Mouse (Mus musculus): Measurements from ENCODE around the gene Wee2.

Wee2 gene

DNA sequence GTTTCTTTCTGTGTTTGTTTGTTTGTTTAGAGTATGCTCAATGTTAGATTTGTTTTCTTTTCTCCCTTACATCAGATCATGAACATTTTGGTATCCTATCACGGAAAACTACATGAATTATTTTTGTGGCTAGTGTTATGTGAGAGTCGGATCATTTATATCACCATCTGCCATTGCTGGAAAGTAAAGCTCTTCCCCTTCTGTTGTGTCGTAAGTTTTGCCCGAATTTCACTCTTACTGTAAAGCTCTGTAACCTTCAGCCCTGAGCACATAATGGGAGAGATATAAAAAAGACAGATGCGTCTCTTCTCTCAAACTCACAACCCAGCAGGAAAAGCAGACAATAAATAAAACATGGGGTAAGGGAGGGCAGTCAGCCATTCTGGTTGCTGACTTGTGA lies at the start of gene Wee2:
TSS of gene Wee2 (plus strand) at position 153 of the 400 bp plus-strand sequence.
- no peak for DNase-seq (ENCODE audit: low spot score in 2 of 2)

DNA sequence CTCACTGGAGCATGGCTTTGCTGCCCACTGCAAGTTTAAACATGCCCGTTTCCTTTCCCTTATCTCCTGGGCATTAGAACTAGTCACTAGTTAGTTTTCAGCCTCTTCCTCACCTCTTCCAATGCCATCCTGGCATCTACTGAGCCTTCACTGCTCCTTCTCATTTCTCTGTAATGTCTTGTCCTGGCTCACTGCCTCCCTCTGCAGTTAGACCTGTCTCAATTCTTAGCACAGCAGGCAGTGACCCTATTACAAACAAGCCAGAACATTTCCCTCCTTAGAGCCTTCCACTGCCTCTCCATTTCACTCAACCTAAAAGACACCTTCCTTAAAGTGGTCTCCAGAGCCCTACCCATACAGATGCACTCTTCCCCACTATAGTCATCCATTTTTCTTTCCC lies 47.9 kb upstream of the Wee2 start:
- DNase-seq (ENCODE audit: low spot score in 2 of 2) = no peak

DNA sequence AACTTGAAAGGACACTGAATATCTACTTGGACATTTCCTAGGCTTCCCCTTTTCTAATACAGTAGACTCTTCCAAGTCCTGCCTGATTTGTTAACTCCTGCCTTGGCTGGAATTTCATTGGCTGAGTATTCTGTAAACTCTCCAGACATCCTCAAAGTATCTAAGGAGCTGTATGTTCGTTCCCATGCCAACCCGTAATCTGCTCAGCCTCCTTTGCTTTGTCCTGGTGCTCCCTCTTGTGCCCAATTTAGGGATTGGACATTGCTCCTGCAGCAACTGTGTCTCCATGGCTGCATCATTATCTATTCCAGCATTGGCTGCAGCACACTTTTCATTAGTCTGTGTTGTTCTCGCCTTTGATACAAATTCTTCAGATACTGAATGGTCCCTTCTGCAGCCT lies 45.7 kb upstream of the Wee2 start:
- DNase-seq (ENCODE audit: low spot score in 2 of 2) = peak; percentile 81 to 83

DNA sequence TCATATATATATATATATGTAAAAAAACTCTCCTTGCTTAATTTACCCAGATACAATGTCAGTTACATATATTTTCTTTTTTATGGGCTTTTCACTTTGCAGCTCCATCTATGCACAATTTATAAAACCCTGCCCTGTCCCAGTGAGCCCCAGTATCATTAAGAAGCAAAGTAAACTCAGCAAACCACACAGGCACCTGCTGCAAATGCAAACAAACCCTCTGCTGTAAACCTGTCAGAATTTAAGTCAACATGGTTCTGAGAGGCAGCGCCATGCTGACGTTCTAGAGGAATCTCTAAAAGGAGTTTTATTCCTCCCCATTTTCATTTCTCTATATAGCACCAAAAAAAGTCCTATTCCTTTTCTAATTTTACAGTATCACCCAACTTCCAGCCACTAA lies 36.9 kb upstream of the Wee2 start:
- DNase-seq (ENCODE audit: low spot score in 2 of 2) = no peak

DNA sequence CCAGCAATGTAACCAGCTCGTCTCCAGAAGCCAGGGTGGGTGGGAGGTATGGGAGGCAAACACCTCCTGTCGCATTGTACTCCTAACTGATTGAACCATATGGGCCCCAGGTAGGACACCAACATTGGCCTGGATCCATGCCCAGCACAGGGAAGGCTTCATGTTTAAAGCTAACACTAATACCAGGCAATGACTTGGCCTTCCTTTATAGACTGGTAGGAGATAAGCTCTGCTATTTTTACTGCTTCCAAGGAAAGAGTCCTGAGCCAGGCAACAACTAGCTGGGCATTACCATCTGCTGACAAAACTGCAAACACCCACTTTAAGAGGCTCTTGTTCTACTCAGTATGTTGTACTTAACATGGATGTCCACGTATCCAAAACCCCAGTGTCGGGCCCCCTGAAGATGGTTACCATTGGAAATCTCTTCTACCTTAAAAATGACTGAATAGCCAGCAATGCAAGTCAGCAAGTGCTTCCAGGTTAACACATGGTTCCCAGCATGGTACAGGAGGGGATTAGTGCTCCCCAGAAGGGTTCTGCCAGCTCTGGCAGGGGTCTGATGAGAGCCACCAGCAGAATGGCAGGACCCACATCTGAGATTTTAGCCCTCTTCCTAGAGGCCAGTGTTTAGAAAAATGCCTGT lies 35.1 kb upstream of the Wee2 start:
- DNase-seq (ENCODE audit: low spot score in 2 of 2) = no peak

DNA sequence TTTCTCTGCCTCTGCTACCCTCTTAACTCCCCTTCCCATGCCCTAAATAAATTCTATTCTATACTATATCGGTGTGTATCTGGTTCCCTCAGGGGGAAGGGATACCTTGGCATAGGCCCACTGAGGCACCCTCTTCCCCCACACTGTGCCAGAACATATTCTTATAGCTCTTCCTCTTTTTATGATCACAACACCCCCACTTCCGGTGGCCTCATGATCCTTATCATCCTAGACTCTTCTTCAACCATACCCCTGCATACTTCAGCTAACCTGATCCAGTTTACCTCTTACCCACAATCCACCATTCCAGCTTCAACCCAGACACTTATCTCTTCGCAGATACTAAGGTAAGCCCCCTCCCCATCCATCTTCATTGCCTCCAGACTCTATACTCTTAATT lies 27.8 kb upstream of the Wee2 start:
- DNase-seq (ENCODE audit: low spot score in 2 of 2) = no peak

DNA sequence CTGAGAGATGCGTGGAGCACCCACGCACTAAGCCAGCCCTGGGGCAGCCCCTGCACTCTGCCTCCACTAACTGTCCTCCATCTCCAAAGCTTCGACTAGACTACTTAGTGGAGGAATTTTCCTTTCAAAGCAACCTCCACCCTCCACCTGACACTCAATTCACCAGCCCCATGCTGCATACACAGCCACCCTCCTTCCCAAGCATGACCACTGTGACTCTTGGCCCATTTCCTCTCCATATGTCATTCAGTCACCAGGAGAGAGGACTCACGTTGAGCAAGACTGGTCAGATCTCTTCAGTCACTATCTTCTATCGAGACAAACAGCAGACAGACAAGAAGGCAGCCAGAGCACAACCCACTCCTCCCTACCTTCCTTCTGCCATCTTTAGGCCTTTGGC lies 25.8 kb upstream of the Wee2 start:
- no peak for DNase-seq (ENCODE audit: low spot score in 2 of 2)

DNA sequence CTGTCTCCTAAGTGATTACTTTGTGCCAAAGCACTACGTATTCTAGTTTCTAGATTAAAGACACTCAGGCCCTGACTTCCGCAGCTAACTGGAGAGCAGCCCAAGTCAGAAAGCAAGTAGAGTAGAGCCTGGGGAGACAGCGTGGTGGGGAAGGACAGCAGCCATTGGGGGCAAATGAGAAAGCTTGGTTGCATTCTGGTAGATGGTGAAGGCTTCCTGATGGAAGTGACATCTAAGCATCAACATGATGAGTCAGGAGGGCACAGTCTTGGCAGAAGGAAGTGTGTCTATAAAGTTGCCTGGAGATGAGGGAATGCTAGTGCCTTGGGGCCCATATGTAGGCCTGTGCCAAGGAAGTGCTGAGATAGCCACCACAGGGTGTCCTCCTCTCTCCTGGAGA lies 25.3 kb upstream of the Wee2 start:
- no peak for DNase-seq (ENCODE audit: low spot score in 2 of 2)

DNA sequence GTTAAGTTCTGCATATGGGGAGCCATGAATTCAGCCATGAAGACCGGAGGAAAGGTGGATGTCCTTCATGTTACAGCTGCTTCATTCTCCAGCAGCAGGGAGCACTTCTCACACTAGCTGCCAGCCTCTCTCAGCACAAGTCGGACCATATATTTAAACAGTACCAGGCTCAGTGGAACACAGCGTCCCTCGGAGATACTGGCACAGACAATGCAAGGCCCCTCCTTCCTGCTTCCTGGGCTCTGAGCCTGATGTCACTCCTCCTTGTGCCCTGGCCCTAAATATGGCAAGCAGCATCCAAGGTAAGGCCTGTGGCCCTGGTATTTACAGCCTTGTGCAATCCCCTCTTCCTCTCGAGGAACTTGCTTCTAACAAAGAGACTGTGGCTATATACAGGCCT lies 23.1 kb upstream of the Wee2 start:
- DNase-seq (ENCODE audit: low spot score in 2 of 2) = no peak

DNA sequence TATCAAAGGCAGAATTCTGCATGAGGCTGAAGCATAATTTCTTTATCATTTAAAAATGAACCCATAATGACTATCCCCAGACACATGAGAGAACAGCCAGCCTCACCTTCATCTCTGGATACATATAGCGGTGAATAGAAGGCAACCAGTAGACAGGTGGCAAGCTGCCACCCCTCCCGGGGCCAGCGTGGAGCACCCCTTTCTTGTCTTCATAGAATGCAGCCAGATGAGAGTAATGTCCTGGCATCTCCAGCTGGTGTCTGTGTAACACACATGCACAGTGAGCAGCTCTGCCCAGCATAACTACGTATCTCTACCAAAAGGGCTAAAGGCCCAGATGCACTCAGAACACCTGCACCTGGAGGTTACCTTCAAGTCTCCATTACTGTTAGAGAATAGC lies 20.5 kb upstream of the Wee2 start:
- DNase-seq (ENCODE audit: low spot score in 2 of 2) = no peak

DNA sequence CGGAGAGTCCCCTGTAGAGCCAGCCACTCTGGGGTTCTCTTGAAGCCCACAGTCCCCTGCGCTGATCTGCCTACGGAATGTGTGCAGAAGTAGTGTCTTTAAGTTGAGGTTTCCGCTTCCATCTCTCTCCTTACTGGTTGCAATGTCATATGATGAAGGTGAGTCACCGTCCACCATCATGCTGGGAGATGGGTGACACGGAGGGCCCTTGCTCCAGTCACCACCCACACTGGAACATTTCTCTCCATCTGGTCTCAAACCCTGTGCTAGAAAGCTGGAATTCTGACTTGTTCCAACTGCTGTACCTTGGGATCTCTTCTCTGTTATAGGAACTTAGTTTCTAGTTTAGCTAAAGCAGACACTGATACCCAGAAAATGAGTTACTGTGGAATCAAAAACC lies 17.8 kb upstream of the Wee2 start:
- no peak for DNase-seq (ENCODE audit: low spot score in 2 of 2)

DNA sequence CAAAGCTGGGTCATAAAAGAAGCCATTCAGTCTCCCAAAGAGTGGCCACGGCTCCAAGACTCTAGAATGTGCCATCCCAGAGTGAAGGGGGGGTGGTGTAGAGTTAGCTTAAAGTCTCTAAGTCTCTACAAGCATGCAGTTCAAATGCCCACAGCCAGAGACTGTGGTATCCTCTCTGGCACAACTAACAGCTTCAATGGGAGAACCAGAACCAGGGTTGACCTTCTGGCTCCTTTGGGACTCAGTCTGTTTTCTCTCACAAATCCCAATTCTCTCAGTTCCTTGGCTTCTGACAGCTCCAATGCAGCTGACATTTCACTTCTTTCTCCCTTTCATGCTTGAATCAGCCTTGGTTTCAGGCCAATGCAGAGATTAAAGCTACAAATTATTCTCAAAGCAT lies 15.9 kb upstream of the Wee2 start:
- DNase-seq (ENCODE audit: low spot score in 2 of 2) = no peak

DNA sequence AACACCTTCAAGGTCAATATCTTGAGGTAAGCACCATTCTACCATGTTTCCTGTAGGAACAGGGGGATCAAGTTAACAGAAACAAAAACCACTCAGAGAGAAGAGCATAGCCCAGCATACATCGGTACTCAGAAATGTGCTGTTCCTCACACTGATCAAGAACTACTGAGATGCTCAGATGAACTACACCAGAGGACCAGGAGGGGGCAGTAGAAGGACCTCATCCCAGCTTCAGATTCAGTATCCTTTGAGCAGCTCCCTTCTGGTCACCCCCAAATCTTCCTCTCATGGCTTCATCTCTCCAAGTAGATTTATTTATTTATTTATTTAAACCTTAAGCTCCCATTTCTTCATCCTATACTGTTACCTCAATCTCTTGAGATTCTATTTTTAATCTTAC lies 15.1 kb upstream of the Wee2 start:
- no peak for DNase-seq (ENCODE audit: low spot score in 2 of 2)

DNA sequence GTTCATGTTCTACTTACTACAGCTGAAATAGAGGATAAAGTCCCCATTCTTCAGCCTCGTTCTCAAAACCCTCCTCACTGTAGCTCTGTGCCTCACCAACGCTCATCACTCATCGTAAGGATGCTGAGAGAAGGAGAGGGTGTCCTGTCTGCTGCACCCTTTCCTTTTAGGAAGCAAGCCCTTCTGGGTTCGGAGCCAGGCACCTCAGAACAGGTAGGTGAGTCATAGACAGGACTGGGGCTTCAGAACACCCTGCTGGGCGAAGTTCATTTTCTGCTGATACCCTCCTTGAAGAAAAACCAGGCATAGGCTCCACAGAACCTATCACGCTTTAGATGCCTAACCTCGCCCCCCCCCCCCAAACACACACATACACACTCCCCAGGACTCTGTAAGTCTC lies 11.4 kb upstream of the Wee2 start:
- no peak for DNase-seq (ENCODE audit: low spot score in 2 of 2)

DNA sequence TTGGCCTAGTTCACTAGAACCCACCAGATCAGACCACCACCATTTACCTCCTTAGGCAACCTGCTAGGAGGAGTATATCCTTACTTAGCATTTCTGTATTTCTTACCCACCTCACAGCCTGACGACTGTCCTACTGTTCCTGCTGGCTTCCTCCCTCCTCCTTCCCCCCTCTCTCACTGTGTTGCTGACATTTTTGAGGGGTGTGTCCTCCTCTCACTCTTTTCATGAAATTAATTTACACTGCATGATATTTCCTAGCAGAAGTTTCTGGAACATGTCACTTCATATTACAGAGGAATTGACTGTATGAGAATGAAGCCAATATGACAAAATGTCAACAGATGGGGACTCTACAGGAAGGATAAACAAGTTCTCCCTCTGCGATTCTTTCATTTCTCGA lies 10.2 kb upstream of the Wee2 start:
- no peak for DNase-seq (ENCODE audit: low spot score in 2 of 2)

DNA sequence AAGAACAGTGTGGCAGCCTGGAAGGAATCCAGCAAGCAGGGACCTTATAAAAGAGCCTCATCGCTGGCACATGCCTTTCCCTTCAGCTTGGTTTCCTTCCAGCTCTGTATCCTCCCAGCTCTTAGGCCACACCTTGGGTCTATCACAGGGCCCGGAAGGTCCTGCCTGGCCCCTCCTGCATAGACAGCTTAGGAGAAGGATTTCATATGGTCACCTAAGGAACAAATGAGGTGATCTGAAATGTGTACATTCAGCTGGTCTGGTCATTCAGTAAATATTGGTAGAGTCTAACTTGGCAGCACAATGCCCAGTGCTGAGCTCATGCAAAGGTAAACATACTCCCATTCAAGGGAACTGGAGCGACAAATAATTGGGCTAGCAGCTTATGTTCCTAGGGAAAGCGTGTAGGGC lies 9.4 kb upstream of the Wee2 start:
- no peak for DNase-seq (ENCODE audit: low spot score in 2 of 2)

DNA sequence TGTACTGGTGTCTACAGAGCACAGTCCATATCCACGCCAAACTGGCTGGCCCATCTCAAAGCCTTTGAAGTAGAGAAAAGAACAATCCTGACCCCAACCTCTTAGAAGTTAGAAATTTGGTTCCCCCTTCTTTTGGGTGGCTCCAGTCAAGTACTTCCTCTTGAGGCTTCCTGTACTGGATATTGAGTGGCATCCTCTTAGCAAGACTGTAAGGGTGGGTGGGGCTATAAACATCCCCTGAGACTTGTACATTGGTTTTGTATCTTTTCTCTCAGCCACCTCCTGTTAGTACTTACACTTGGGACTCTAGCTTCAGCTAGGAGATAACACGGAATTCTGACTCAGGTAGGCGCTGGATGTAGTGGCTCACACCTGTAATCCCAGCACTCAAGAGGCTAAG lies 8.6 kb upstream of the Wee2 start:
- DNase-seq (ENCODE audit: low spot score in 2 of 2) = no peak

DNA sequence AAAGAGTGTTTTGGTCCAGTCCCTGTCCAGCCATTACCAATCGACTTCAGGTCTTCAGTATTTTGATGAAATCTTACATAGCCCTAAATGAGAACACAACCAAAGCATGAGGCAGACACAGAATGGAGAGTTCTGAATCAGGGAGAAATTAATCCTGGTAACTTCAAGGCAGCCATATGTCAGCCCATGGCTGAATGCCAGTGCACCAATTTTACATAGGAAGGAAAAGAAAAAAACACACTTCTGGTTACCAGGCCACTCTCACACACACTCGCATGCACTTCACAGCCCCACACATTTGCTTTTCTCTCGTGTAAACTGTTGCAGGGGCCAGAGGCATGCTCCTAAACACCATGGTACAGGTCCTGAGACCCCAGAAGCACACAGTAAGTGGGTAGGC lies 8.0 kb upstream of the Wee2 start:
- no peak for DNase-seq (ENCODE audit: low spot score in 2 of 2)

DNA sequence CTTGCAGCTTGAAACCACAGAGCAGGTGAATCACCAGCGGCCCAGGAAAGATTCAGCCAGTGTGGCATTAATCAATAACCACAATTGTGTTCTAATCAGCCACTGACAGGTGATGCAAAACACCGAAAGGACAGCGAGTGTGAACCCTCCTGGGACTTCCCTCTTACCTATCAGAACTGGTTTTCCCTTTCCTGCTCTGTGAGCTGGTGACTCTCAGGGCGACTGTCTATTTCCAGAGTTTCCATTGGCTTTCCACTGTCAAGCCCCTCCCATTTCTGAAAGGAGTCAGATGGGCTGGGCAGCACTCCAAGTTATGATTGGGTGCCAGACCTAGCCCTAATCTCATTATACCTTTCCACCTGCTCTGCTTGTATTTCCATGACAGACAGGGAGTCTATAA lies 7.5 kb upstream of the Wee2 start:
- DNase-seq (ENCODE audit: low spot score in 2 of 2) = no peak

DNA sequence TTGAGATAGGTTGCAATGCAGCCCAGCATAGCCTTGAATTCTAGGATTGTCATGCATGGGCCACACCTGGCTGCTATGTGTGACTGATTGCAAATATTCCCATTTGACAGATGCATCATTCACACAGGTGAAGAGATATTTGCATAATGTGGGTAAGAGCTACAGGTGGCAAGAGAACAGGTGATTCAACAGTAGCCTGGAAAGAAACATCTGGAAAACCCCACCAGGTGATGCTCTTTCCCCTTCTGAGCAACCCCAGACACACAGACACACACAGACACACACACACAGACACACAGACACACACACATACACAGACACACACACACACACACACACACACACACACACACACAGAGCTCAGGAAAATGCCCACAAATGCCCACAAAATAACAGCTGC lies 7.1 kb upstream of the Wee2 start:
- DNase-seq (ENCODE audit: low spot score in 2 of 2) = no peak

DNA sequence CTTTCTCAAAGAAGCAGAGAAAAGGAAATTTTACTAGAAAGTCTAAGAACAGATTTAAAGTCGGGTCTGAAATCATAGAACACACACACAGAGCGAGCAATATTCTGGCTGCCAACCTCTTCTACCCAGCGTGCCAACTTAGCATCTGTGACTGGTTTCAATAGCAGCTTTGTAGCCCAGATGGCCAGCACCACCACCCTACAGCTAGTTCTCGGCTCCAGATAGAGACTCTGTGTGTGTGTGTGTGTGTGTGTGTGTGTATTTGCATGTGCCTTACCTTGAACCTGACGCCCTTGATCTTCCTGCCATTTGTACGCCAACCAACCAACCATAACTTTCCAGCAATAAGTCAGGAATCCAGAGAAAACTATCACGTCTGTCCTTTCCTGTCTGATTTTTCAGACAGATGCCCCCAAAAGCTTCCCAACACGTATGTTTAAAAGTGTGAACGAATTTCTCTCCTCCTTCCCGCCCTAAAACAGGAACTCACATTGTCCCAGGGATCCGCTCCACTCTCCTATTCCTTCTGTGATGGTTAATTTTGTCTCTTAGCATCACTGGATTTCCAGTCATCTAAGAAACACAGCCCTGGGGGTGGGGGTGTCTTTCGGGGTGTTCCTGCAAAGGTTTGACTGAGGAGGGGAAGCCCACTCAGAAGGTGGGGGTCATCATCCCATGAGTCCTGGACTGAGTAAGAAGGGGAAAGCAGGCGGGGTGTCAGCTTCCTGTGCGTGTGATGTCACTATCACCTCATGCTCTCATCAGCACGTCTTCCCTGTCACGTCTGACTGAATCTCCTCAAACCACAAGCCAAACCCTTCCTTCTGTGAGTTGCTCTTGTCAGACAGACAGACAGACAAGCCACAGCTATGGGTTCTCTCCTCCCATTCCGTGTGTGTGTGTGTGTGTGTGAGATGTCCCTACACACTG lies 6.3 kb upstream of the Wee2 start:
- peak in 1 of 2 experiments; percentile 46 for DNase-seq (ENCODE audit: low spot score in 2 of 2)

DNA sequence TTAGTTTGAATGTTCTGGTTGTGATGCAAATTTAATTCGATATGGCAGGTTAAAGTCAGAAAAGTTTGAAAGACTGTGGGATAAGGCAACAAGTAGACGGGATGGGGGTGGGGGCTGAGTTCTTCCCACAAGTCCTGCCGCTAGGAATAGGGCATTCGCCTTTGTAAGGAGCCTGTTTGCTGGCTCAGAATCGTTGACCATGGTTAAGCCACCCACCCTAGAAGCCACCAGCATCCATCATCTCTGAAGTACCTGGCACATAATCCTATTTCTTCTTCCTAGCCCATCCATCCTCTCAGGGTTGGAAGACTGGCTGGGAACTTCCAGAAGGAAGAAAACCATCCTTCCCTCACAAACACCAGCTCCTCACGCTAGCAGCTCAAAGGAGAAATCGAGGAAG lies 4.2 kb upstream of the Wee2 start:
- DNase-seq (ENCODE audit: low spot score in 2 of 2) = no peak
